ENCODE assay signal across 18 mouse cellular contexts in the genomic region with DNA sequence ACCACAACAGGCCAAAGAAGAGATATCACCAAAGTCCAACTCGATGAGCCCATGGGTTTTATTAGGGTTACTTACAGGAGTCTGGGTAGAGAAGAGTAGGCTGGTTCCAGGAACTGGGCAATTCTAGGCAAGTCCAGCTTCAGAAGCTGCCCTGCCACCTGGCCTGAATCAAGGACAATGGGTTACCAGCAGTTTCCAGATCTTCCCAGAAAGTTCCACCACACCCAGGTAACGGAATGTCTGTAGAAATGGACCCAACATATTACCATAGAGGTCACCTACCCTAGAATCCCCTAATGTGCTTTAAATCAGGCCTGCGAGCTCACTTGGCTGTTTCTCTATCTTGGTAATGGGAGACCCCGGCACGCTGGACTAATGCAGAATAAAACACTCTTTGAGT. TPM values are rescaled to one million over a fixed set of nuclear protein-coding genes. Genes with fewer than 3 reads are reported as not detected.
A peak's percentile ranks its signal among the peaks of the same experiment; 100 is the strongest.
DNase-seq lines count a peak whose midpoint lies in the region; ATAC-seq lines count a peak whose summit lies in the region.
"Had no signal": no experiment of that assay in that cellular context is flagged by ENCODE, and none has a peak within 500 bp of the region (broad histone marks: within the 10 kb centered on the region; RNA-seq: fewer than 3 reads in every experiment).

No protein-coding gene starts in this region.

- H3K27me3 ChIP-seq in hindbrain, embryonic 10.5 days (ENCODE audit: insufficient read depth, poor library complexity, severe bottlenecking): peaks cover 5% of the 10 kb centered on the region; the same call in 1 of the 2 replicates
- no peaks in the 10 kb centered on the region for H3K27me3 ChIP-seq in hindbrain, embryonic 13.5 days
- H3K27me3 ChIP-seq in midbrain, embryonic 10.5 days (ENCODE audit: low read depth, poor library complexity, severe bottlenecking): peaks cover 8% of the 10 kb centered on the region; the same call in 1 of the 2 replicates
- H3K27me3 ChIP-seq in midbrain, embryonic 11.5 days (ENCODE audit: control insufficient read depth, insufficient read depth, low read length): no peaks in the 10 kb centered on the region
- no peaks in the 10 kb centered on the region for H3K27me3 ChIP-seq in embryonic facial prominence, embryonic 12.5 days
- H3K27me3 ChIP-seq in limb, embryonic 15.5 days: no peaks in the 10 kb centered on the region
- H3K27me3 ChIP-seq: midbrain, embryonic 15.5 days; stomach, embryonic 15.5 days had no signal

- DNase-seq in hindbrain, embryonic 10.5 days (ENCODE audit: low spot score): no peak
- no peak for DNase-seq in midbrain, embryonic 10.5 days (ENCODE audit: low spot score)
- DNase-seq in midbrain, embryonic 11.5 days (ENCODE audit: low spot score, missing footprints): no peak
- no peak for DNase-seq in ovary, postnatal 14 days (ENCODE audit: low spot score)
- DNase-seq: B cell, adult 2 months; cerebellum, postnatal 14 days; gastrocnemius, postnatal 10 days; heart, adult 2 months; heart, postnatal 36 days; layer of hippocampus, postnatal 36 days; right cerebral cortex, adult 18-20 months had no signal

- no peak overlapping the region for H3K9ac ChIP-seq in hindbrain, embryonic 13.5 days
- H3K9ac ChIP-seq in midbrain, embryonic 11.5 days (ENCODE audit: low read length): no peak overlapping the region
- no peak overlapping the region for H3K9ac ChIP-seq in embryonic facial prominence, embryonic 12.5 days
- H3K9ac ChIP-seq in limb, embryonic 15.5 days: no peak overlapping the region
- H3K9ac ChIP-seq: liver, embryonic 14.5 days; midbrain, embryonic 15.5 days; stomach, embryonic 15.5 days had no signal

- WGBS in hindbrain, embryonic 10.5 days: 94% methylated on average over 5 of the region's 5 CpGs
- 95% methylated on average over 5 of the region's 5 CpGs for WGBS in hindbrain, embryonic 13.5 days
- 95% methylated on average over 5 of the region's 5 CpGs for WGBS in midbrain, embryonic 10.5 days
- WGBS in midbrain, embryonic 11.5 days: 96% methylated on average over 5 of the region's 5 CpGs
- 90% methylated on average over 5 of the region's 5 CpGs for WGBS in embryonic facial prominence, embryonic 12.5 days
- 95% methylated on average over 5 of the region's 5 CpGs for WGBS in limb, embryonic 15.5 days

- no peak overlapping the region for H3K4me3 ChIP-seq in hindbrain, embryonic 10.5 days
- H3K4me3 ChIP-seq in hindbrain, embryonic 13.5 days: no peak overlapping the region
- no peak overlapping the region for H3K4me3 ChIP-seq in midbrain, embryonic 10.5 days
- no peak overlapping the region for H3K4me3 ChIP-seq in midbrain, embryonic 11.5 days (ENCODE audit: low read depth, low read length)
- H3K4me3 ChIP-seq in embryonic facial prominence, embryonic 12.5 days: no peak overlapping the region
- H3K4me3 ChIP-seq in limb, embryonic 15.5 days: no peak overlapping the region
- H3K4me3 ChIP-seq: heart, adult 2 months; midbrain, embryonic 15.5 days; stomach, embryonic 15.5 days had no signal

- peak overlapping the region; percentile 83 for H3K27ac ChIP-seq in hindbrain, embryonic 10.5 days
- H3K27ac ChIP-seq in hindbrain, embryonic 13.5 days: no peak overlapping the region
- peak overlapping the region; percentile 86 for H3K27ac ChIP-seq in midbrain, embryonic 10.5 days (replicated peaks)
- no peak overlapping the region for H3K27ac ChIP-seq in midbrain, embryonic 11.5 days (ENCODE audit: low read depth, low read length)
- H3K27ac ChIP-seq in embryonic facial prominence, embryonic 12.5 days: peak overlapping the region; percentile 90; the same call in 1 of the 2 replicates
- peak overlapping the region; percentile 81; the same call in 1 of the 2 replicates for H3K27ac ChIP-seq in limb, embryonic 15.5 days
- H3K27ac ChIP-seq: heart, adult 2 months; hindbrain, postnatal 0 days; liver, embryonic 14.5 days; midbrain, embryonic 15.5 days had no signal

- no peaks in the 10 kb centered on the region for H3K36me3 ChIP-seq in hindbrain, embryonic 10.5 days
- H3K36me3 ChIP-seq in hindbrain, embryonic 13.5 days: no peaks in the 10 kb centered on the region
- H3K36me3 ChIP-seq in midbrain, embryonic 10.5 days: no peaks in the 10 kb centered on the region
- H3K36me3 ChIP-seq in midbrain, embryonic 11.5 days (ENCODE audit: control insufficient read depth, insufficient read depth, low read length): no peaks in the 10 kb centered on the region
- no peaks in the 10 kb centered on the region for H3K36me3 ChIP-seq in embryonic facial prominence, embryonic 12.5 days
- no peaks in the 10 kb centered on the region for H3K36me3 ChIP-seq in limb, embryonic 15.5 days
- H3K36me3 ChIP-seq: midbrain, embryonic 15.5 days; stomach, embryonic 15.5 days had no signal

- H3K4me2 ChIP-seq in hindbrain, embryonic 13.5 days: no peak overlapping the region
- no peak overlapping the region for H3K4me2 ChIP-seq in midbrain, embryonic 11.5 days
- no peak overlapping the region for H3K4me2 ChIP-seq in embryonic facial prominence, embryonic 12.5 days (replicated peaks)
- no peak overlapping the region for H3K4me2 ChIP-seq in limb, embryonic 15.5 days
- H3K4me2 ChIP-seq: midbrain, embryonic 15.5 days; stomach, embryonic 15.5 days had no signal

- H3K4me1 ChIP-seq in hindbrain, embryonic 10.5 days (replicated peaks): peaks cover 37% of the 10 kb centered on the region
- H3K4me1 ChIP-seq in hindbrain, embryonic 13.5 days (replicated peaks): peaks cover 24% of the 10 kb centered on the region
- peaks cover 43% of the 10 kb centered on the region for H3K4me1 ChIP-seq in midbrain, embryonic 10.5 days
- peaks cover 22% of the 10 kb centered on the region for H3K4me1 ChIP-seq in midbrain, embryonic 11.5 days (ENCODE audit: control insufficient read depth, insufficient read depth, low read length)
- H3K4me1 ChIP-seq in embryonic facial prominence, embryonic 12.5 days: peaks cover 33% of the 10 kb centered on the region
- peaks cover 30% of the 10 kb centered on the region for H3K4me1 ChIP-seq in limb, embryonic 15.5 days

- no peaks in the 10 kb centered on the region for H3K9me3 ChIP-seq in hindbrain, embryonic 10.5 days
- no peaks in the 10 kb centered on the region for H3K9me3 ChIP-seq in hindbrain, embryonic 13.5 days
- H3K9me3 ChIP-seq in midbrain, embryonic 10.5 days (replicated peaks): no peaks in the 10 kb centered on the region
- H3K9me3 ChIP-seq in midbrain, embryonic 11.5 days (ENCODE audit: control insufficient read depth, low read length): no peaks in the 10 kb centered on the region
- H3K9me3 ChIP-seq in embryonic facial prominence, embryonic 12.5 days: no peaks in the 10 kb centered on the region
- no peaks in the 10 kb centered on the region for H3K9me3 ChIP-seq in limb, embryonic 15.5 days
- H3K9me3 ChIP-seq: midbrain, embryonic 15.5 days; stomach, embryonic 15.5 days had no signal

- no peak for ATAC-seq in hindbrain, embryonic 13.5 days (ENCODE audit: low FRiP score)
- no peak for ATAC-seq in midbrain, embryonic 11.5 days (ENCODE audit: low FRiP score)
- no peak for ATAC-seq in embryonic facial prominence, embryonic 12.5 days (ENCODE audit: insufficient number of reproducible peaks, insufficient read depth, low FRiP score, low TSS enrichment)
- ATAC-seq in limb, embryonic 15.5 days (ENCODE audit: insufficient number of reproducible peaks, low FRiP score, low TSS enrichment, low read depth): no peak

RNA-seq across cellular contexts. Expression of gene Tns3, which starts 29.8 kb away (rescaled TPM):
- 9.7 and 10.9 TPM in 2 replicates for polyA plus RNA-seq in hindbrain, embryonic 10.5 days (2016; fragmentation: Nextera tagmentation; extraction: Ambion mirVana)
- 4.9 and 5.3 TPM in 2 replicates for polyA plus RNA-seq in hindbrain, embryonic 13.5 days (2015; fragmentation: Nextera tagmentation; extraction: Ambion mirVana)
- polyA plus RNA-seq in midbrain, embryonic 10.5 days (2016; fragmentation: Nextera tagmentation; extraction: Ambion mirVana): 9.1 and 9.7 TPM in 2 replicates
- 4.9 and 5.0 TPM in 2 replicates for polyA plus RNA-seq in midbrain, embryonic 11.5 days (2014; fragmentation: Nextera tagmentation; extraction: Ambion mirVana)
- polyA plus RNA-seq in embryonic facial prominence, embryonic 12.5 days (2016; fragmentation: Nextera tagmentation; extraction: Ambion mirVana): 33.0 and 35.5 TPM in 2 replicates
- 26.8 and 31.6 TPM in 2 replicates for polyA plus RNA-seq in limb, embryonic 15.5 days (2015; fragmentation: Nextera tagmentation; extraction: Ambion mirVana)

Comparison
In these comparisons a context has a peak if more than half of its experiments do, and no peak if none do; other contexts are left out.
1. H3K27ac ChIP-seq: peak in hindbrain, embryonic 10.5 days (single experiment), midbrain, embryonic 10.5 days (single experiment), embryonic facial prominence, embryonic 12.5 days (single experiment) and limb, embryonic 15.5 days (single experiment); none in hindbrain, embryonic 13.5 days (single experiment) and midbrain, embryonic 11.5 days (single experiment).